Mouse (Mus musculus): ENCODE measurements around the gene Tnrc6b.

DNA sequence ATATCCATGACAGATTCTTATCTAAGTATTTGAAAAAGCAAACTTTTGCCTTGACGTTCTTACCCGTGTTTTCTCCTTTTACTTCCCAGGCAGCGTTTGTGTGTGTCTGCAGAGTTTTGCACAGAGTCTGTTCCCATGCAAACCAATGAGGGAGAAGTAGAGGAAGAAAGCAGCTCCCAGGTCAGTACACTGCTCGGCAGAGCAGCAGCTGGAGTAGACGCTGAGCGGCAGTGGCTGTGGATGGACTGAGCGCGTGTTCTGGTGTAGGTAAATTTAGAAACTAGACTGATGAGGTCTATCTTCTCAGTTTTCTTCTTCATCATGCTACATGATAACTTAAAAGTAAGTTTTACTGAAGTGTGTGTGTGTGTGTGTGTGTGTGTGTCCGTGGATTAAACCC is 48.3 kb downstream of the Tnrc6b start:
- TF ChIP-seq CTCF (IDR thresholded peaks at IDR 0.05; ENCODE audit: control insufficient read depth, insufficient read depth, insufficient read length): no peak
- no peak for TF ChIP-seq MAX (IDR thresholded peaks at IDR 0.05)
- TF ChIP-seq MYOD1 (IDR thresholded peaks at IDR 0.05; ENCODE audit: control insufficient read depth, insufficient read length, low read depth): no peak
- TF ChIP-seq CEBPB (IDR thresholded peaks at IDR 0.05; ENCODE audit: low read depth): no peak
- no peak for TF ChIP-seq USF1 (IDR thresholded peaks at IDR 0.05; ENCODE audit: low read depth)
